Mouse (Mus musculus): ENCODE results near the gene Fam168a. TPM values are rescaled to one million over a fixed set of nuclear protein-coding genes. Genes with fewer than 3 reads are reported as not detected.
"Not testable (repeated sequence)": the region's sequence is repeated elsewhere in the genome, so short reads cannot be mapped to it uniquely, and the experiment has no call there.

The Fam168a gene
- total RNA-seq, 2 experiments from 2014 or later = 9.9 to 28.4 TPM

DNA sequence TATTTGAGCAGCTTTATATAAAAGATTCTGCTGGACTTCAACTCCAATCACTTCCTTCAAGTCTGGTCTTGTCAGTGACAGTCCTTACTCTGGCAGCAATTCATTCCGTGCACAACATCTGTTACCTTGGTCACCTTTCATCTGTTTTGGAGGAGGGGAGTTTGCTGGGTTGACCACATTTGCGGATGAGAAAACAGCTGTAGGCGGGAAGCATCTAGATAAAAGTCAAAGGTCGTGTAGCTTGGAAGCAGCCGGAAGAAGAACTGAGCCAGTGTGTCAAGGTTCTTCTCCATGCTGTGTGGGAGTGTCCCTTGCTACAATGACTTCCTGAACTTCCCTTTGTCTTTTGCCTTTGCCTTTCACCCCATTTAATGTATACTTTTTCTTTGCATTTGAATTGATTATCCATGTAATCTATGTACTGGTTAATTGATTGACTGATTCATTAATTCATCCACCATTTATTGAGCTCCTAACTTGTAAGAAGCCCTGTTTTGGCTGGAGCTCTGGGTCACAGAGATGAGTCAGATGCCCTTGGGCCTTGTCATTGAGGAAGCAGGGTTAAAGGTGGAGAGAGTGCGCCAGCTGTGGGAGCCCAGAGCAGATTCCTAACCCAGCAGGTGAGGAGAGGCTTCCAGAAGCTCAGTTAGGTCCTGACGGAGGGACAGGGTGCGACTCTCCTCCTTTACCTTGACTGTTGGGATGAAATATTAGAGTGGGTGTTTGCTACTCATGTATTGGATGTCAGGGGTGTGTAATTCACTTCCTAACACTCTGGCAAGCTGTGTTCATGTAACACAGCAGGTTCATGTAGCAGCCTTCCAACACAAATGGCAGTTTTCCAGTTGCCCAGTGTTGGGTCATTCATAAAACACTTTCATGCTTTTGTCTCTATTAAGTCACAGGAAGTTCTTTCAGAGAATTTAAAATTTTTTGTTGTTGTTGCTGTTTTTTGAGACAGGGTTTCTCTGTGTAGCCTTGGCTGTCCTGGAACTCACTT lies 6.4 kb upstream of the Fam168a start:
- ATAC-seq (ENCODE audit: poor library complexity, severe bottlenecking) = no peak

GRCm38 (mm10) chr7:100706883-100707480 lies 547 bp downstream of the Fam168a start:
- no peak for ATAC-seq (ENCODE audit: poor library complexity, severe bottlenecking)

GRCm38 (mm10) chr7:100718741-100719140 lies 12.3 kb downstream of the Fam168a start:
- ATAC-seq (ENCODE audit: poor library complexity, severe bottlenecking) = no peak

DNA sequence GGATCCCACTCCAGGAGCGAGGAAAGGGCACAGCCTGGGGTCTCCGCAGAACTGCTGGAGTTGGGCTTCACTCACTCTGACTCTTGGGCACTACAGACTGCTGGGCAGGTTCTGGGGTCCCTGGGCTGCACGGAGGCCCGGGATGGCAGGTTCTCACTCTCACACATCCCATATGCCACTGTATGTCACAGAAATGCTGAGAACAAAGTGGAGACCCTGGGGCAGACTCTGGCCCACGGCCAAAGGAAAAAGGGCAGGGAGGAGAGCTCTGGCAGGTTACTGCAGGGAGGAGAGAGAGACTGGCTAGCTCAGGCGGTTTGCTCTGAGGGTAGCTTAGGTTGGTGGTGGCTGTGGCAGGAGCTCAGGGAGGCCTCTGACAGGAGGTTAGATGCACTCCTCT lies 15.8 kb downstream of the Fam168a start:
- ATAC-seq (ENCODE audit: poor library complexity, severe bottlenecking) = no peak

DNA sequence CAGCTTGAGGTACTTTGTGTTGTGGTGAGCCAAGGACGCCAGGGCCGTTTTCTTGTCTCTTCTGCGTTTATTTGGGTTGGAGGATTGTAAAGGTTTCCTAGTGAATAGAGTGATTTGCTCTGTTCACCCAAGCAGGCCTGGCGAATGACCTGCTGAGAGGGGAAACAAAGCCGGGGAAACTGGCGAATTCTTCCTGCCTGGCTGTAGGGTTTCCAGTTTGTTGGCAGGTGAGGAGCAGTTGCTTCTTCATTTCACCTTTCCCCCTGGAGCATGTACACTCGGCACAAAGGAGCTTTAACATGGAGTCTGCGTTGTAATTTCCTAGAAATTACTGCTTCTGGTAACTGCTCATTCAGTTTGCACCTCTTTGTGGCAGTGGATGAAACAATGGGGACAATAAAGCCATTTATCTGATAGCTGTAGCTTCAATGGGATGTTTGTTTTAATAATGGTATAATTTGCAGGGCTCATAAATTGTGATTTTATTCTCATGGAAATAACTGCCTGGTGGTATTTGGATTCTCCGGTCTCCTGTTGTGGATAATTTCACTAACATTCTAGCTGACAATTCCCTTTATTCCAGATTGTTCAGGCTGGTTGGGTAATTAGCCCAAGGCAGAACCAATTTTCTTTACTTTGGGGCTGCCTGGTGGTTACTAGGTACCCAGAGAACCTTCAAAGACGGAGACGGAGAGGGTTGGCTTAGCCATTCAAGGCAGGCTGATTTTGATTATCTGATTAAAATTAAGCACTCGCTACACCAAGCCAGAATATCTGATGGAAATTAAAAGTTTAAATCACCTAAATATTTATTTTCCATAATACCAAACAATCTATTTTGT lies 17.2 kb downstream of the Fam168a start:
- no peak for ATAC-seq (ENCODE audit: poor library complexity, severe bottlenecking)

DNA sequence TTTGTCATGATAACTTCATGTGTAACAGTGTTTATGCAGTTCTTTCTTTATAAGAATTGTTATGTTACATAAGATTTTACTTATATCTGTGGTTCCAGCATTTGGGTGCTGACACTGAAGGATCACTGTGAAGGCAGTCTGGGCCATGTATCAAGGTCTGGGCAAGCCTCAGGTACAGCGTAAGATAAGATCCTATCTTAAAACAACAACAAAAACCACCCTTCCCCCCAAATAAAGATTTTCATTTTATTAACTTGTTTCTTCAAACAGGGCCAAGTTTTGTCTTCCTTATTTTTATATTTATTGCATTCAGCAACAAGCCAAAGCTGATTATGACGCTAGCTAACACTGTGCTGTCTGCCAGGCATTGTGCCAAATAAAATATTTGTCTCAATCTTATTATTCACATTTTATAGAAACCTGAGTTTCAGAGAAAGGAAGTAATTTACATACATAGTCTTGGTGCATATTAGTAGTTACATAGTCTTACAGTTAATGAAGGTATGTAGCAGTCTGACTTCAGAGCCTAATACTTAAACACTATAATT lies 21.2 kb downstream of the Fam168a start:
- ATAC-seq (ENCODE audit: poor library complexity, severe bottlenecking) = no peak

DNA sequence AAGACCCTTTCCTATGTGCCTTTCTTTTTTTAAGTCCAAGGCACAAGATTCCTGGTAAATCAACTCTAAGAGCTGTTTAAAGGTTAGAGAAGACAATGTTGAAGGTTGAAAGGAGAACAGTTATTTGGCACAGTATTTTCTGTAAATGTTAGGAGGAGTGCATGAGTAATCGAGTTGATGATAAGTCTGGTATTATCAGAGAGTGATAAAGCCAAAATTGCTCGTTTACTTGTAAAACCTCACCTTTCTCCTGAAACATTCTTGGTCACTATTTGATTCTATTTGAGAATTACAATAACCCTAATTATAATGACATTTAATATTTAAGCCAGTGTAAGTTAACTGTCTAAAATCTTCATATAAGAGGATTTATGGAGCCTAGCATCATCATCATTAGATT lies 23.3 kb downstream of the Fam168a start:
- ATAC-seq (ENCODE audit: poor library complexity, severe bottlenecking) = no peak

DNA sequence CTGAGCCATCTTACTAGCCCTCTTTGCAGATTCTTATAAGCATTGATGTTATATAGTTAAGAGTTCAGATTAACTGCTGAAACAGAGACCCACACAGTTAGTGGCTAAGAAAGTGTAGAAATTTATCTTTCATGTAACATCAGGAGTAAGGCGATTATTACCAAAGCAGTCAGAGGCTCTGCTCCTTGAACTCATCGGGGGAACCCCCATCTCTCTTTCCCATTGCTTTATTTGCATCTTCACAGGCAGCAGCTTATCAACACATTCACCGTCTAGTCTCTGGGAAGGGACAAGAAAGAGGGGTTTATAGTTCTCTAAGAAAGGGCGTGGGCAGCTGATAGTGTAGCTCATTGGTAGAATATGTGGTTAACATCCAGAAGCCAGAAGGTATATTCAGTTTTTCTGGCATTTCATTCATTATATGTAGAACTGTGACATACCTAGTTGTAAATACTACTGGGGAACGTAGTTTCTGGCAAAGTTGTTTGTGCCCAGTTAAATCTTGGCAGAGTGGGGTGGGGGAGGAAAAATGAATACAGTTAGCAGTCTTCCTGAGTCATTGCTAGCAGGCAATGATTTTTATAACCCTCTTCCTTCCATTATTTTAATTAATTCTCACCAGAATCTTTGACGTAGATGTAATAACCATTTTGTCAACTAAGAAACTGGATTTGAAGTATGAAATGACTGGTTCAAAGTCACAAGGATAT lies 26.1 kb downstream of the Fam168a start:
- ATAC-seq (ENCODE audit: poor library complexity, severe bottlenecking) = no peak

- no peak for ATAC-seq (ENCODE audit: poor library complexity, severe bottlenecking)
Measured at GRCm38 (mm10) chr7:100733051-100733813, 26.8 kb downstream of the Fam168a start.

DNA sequence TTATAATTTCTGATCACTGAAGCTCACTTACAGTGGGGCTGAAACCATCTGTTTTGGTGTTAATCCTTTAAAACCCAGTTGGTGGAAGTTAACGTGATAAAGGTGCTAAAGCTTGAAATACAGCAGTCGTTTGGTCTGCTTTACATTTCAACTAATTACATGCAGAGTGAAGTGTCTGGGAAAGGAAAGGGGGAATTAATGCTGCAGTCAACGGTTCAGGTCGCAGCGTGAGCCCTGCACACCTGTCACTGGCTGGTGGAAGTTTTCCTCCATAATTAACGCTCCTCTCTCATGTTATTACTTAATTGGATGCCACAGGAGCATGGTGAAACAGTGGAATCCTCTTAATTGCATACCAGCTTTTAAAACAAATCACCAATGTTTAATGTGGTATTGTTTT lies 27.8 kb downstream of the Fam168a start:
- no peak for ATAC-seq (ENCODE audit: poor library complexity, severe bottlenecking)

DNA sequence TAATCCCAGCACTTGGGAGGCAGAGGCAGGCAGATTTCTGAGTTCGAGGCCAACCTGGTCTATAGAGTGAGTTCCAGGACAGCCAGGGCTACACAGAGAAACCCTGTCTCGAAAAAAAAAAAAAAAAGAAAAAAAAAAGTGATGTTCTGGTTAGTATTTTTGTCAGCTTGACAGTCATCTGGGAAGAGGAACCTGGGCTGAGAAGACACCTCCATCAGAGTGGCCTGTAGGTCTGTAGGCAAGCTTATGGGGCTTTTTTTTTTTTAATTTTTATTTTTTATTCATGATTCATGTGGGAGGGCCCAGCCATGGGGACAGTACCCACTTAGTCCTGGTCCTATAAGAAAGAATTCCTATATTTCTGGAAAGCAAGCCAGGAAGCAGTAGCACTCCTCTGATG lies 28.5 kb downstream of the Fam168a start:
- ATAC-seq (ENCODE audit: poor library complexity, severe bottlenecking) = not testable (repeated sequence)

DNA sequence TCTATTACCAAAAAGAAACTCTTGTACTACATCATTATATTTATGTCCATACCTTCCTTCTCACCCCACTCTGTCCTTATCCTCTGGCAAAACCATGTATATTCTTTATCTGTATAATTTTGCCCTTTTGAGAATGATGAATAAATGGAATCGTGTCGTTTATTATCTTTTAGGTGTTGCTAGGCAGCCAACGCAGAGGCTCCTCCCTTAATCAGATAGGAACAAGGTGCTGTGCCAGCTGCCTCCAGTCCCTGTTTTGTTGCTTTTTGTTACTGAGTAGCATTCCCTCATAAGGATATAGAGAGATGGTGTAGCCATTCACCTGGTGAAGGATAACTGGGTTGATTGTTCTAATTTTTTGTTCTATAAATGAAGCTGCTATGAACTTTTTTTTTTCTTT lies 29.7 kb downstream of the Fam168a start:
- no peak for ATAC-seq (ENCODE audit: poor library complexity, severe bottlenecking)

DNA sequence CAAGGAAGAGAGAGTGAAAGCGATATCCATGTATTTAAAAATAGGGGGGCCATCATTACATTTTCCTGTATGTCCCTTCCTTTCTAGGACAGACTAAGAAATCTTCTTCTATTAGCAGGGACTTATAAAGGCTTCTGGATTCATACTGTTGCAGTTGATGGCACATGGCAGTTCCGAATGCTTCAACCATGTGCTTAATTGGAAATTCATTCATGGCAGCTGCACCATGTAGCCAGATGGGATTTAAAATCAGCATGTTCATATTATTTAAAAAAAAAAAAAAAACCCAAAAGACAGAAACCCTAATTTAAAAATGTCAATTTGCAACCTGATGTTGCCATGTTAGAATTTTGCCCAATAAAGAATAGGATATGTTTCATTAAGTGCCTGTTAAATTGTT lies 37.9 kb downstream of the Fam168a start:
- no peak for ATAC-seq (ENCODE audit: poor library complexity, severe bottlenecking)

- no peak for ATAC-seq (ENCODE audit: poor library complexity, severe bottlenecking)
Measured at GRCm38 (mm10) chr7:100750101-100750500, 43.7 kb downstream of the Fam168a start.

DNA sequence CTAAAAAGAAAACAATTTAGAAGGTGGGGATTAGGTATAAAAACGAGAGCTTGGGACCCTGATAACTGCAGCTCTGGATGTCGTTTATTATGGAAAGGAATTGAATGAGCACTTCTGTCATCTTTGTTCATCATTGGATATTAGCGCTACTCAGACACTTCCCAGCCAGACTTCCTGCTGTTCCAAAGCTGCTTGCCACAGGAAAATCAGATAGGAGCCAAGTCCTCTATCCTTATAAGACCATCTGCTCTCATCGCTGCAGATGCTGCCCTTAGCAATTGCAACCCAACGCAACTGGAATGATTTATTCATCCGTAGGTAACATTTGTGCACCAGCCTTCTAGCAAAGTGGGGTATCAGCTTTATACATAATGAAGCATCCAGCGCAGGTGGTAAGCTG lies 52.3 kb downstream of the Fam168a start:
- no peak for ATAC-seq (ENCODE audit: poor library complexity, severe bottlenecking)

- no peak for ATAC-seq (ENCODE audit: poor library complexity, severe bottlenecking)
Measured at GRCm38 (mm10) chr7:100762726-100763125, 56.3 kb downstream of the Fam168a start.

DNA sequence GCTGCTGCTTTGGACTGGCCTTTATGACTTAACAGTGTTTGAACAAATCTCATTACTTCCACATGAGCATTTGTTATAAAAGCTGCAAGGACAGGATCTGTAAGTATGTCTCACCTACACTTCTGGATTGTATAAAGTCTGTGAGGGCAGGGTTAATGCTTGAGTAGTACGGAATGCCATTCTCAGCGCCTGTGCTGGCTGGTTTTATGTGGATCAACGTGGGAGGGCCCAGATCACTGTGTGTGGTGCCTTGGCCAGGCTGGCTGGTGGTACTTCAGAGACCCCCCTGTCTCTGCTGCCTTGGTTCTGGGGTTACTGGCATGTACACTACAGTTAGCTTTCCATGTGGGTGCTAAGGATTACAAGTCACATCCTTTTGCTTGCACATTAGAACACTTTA lies 61.1 kb downstream of the Fam168a start:
- ATAC-seq (ENCODE audit: poor library complexity, severe bottlenecking) = no peak

GRCm38 (mm10) chr7:100768009-100768408 lies 61.6 kb downstream of the Fam168a start:
- ATAC-seq (ENCODE audit: poor library complexity, severe bottlenecking) = no peak

- ATAC-seq (ENCODE audit: poor library complexity, severe bottlenecking) = no peak
Measured at GRCm38 (mm10) chr7:100769534-100770083, 63.2 kb downstream of the Fam168a start.

Data from megakaryocyte, adult 5-6 weeks (primary cell).